In the genomic region with DNA sequence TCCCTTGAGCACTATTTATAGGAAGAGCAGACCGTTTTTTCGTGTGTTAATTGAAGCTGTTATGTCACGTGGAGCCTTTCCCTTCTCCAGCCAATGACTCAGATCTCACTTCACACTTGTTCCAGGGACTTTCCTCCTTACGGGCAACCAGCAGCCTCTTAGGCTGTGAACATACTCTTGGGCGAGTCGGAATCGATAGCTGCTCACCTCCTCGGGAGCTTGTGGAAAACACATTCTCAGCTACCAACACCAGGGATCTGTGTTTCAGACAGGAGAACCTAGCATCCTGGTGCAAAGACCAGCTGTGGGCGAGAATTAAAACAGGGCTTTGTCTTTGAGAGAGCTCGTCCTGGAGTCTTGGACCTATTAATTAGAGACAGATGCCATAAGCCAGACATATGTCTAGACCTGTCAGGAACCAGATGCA, we compare ENCODE assay signal across 9 mouse cellular contexts.
DNase-seq lines count a peak whose midpoint lies in the region; ATAC-seq and TF ChIP-seq lines count a peak whose summit lies in the region.
"Had no signal": no experiment of that assay in that cellular context is flagged by ENCODE, and none has a peak within 500 bp of the region (broad histone marks: within the 10 kb centered on the region; RNA-seq: fewer than 3 reads in every experiment).

No protein-coding gene starts in this region.

- no peak for TF ChIP-seq EP300 in lung, postnatal 0 days (IDR thresholded peaks at IDR 0.05)

- H3K36me3 ChIP-seq in heart, embryonic 16.5 days (ENCODE audit: control insufficient read depth, insufficient read depth): no peaks in the 10 kb centered on the region
- no peaks in the 10 kb centered on the region for H3K36me3 ChIP-seq in neural tube, embryonic 12.5 days
- no peaks in the 10 kb centered on the region for H3K36me3 ChIP-seq in lung, postnatal 0 days (ENCODE audit: insufficient read depth, low read length)
- H3K36me3 ChIP-seq: limb, embryonic 15.5 days had no signal

- 39% methylated on average over 10 of the region's 10 CpGs for WGBS in heart, embryonic 16.5 days
- WGBS in neural tube, embryonic 12.5 days: 56% methylated on average over 10 of the region's 10 CpGs
- WGBS in lung, postnatal 0 days: 66% methylated on average over 10 of the region's 10 CpGs

- no peak overlapping the region; the same call in 1 of the 2 replicates for H3K4me2 ChIP-seq in heart, embryonic 16.5 days (ENCODE audit: low read depth, low read length)
- H3K4me2 ChIP-seq in neural tube, embryonic 12.5 days (replicated peaks): no peak overlapping the region
- no peak overlapping the region for H3K4me2 ChIP-seq in lung, postnatal 0 days (replicated peaks; ENCODE audit: low read depth, low read length)
- H3K4me2 ChIP-seq: limb, embryonic 15.5 days had no signal

- peak overlapping the region; percentile 34 for H3K4me3 ChIP-seq in gastrocnemius, adult 2 months
- H3K4me3 ChIP-seq in heart, embryonic 16.5 days (ENCODE audit: low read length): no peak overlapping the region
- no peak overlapping the region for H3K4me3 ChIP-seq in neural tube, embryonic 12.5 days
- no peak overlapping the region for H3K4me3 ChIP-seq in lung, postnatal 0 days (ENCODE audit: low read depth, low read length)
- H3K4me3 ChIP-seq: limb, embryonic 15.5 days had no signal

- TF ChIP-seq CTCF in gastrocnemius, adult 2 months (IDR thresholded peaks at IDR 0.05): no peak
- TF ChIP-seq CTCF in lung, postnatal 0 days (IDR thresholded peaks at IDR 0.05): no peak

- H3K27me3 ChIP-seq in heart, embryonic 16.5 days (ENCODE audit: control insufficient read depth, insufficient read depth, low read length): no peaks in the 10 kb centered on the region
- H3K27me3 ChIP-seq in neural tube, embryonic 12.5 days (replicated peaks): no peaks in the 10 kb centered on the region
- H3K27me3 ChIP-seq in lung, postnatal 0 days (replicated peaks; ENCODE audit: insufficient read depth, low read length): no peaks in the 10 kb centered on the region
- H3K27me3 ChIP-seq: limb, embryonic 15.5 days had no signal

- peak overlapping the region; percentile 44; the same call in 1 of the 2 replicates for H3K27ac ChIP-seq in gastrocnemius, adult 2 months
- H3K27ac ChIP-seq in heart, embryonic 16.5 days (ENCODE audit: low read length): peak overlapping the region; percentile 40; the same call in 1 of the 2 replicates
- H3K27ac ChIP-seq in neural tube, embryonic 12.5 days: no peak overlapping the region
- H3K27ac ChIP-seq in lung, postnatal 0 days (ENCODE audit: low read length): no peak overlapping the region
- H3K27ac ChIP-seq: limb, embryonic 15.5 days had no signal

- peaks cover 30% of the 10 kb centered on the region for H3K4me1 ChIP-seq in heart, embryonic 16.5 days (ENCODE audit: control insufficient read depth, insufficient read depth, low read length)
- H3K4me1 ChIP-seq in neural tube, embryonic 12.5 days: peaks cover 8% of the 10 kb centered on the region; the same call in 1 of the 2 replicates
- H3K4me1 ChIP-seq in lung, postnatal 0 days (ENCODE audit: insufficient read depth, low read depth, low read length): no peaks in the 10 kb centered on the region

- ATAC-seq in heart, embryonic 16.5 days (replicated peaks; ENCODE audit: extremely low read depth, insufficient read depth, low FRiP score): no peak
- ATAC-seq in neural tube, embryonic 12.5 days (ENCODE audit: low FRiP score, low read depth): peak; percentile 38; the same call in 1 of the 2 replicates
- ATAC-seq in lung, postnatal 0 days: no peak
- ATAC-seq in megakaryocyte-erythroid progenitor cell, adult 5-6 weeks (replicated peaks; ENCODE audit: low FRiP score, low TSS enrichment, poor library complexity, severe bottlenecking): no peak

- H3K9me3 ChIP-seq in heart, embryonic 16.5 days (replicated peaks; ENCODE audit: control insufficient read depth, low read length): no peaks in the 10 kb centered on the region; the same call in 1 of the 2 replicates
- H3K9me3 ChIP-seq in neural tube, embryonic 12.5 days: no peaks in the 10 kb centered on the region
- H3K9me3 ChIP-seq in lung, postnatal 0 days (ENCODE audit: low read length): no peaks in the 10 kb centered on the region
- H3K9me3 ChIP-seq: limb, embryonic 15.5 days had no signal

- H3K9ac ChIP-seq in heart, embryonic 16.5 days (ENCODE audit: low read length): no peak overlapping the region
- no peak overlapping the region for H3K9ac ChIP-seq in neural tube, embryonic 12.5 days
- H3K9ac ChIP-seq in lung, postnatal 0 days (replicated peaks; ENCODE audit: low read depth): no peak overlapping the region
- H3K9ac ChIP-seq: limb, embryonic 15.5 days had no signal

- intact Hi-C loops in gastrocnemius, adult 2 months (cut with DNase I): loop anchor here (5.0 kb wide), 1 partner anchor 36 kb away; no protein-coding TSS in a partner anchor

- DNase-seq in gastrocnemius, adult 2 months: no peak
- no peak for DNase-seq in gastrocnemius, postnatal 25 days
- DNase-seq in embryo, embryonic 11 days: peak; percentile 69
- DNase-seq in lung, postnatal 0 days (ENCODE audit: low spot score): no peak
- no peak for DNase-seq in thymus, adult 18-20 months

Comparison
In these comparisons a context has a peak if more than half of its experiments do, and no peak if none do; other contexts are left out.
1. H3K27ac ChIP-seq: peak in gastrocnemius, adult 2 months (single experiment) and heart, embryonic 16.5 days (single experiment); none in neural tube, embryonic 12.5 days (single experiment) and lung, postnatal 0 days (single experiment).